Mouse (Mus musculus): ENCODE data around the gene Pik3r6. TPM values are rescaled to one million over a fixed set of nuclear protein-coding genes. Genes with fewer than 3 reads are reported as not detected.

Pik3r6 gene
- total RNA-seq, 2 experiments from 2014 or later, result 2.7 to 2.9 TPM

DNA sequence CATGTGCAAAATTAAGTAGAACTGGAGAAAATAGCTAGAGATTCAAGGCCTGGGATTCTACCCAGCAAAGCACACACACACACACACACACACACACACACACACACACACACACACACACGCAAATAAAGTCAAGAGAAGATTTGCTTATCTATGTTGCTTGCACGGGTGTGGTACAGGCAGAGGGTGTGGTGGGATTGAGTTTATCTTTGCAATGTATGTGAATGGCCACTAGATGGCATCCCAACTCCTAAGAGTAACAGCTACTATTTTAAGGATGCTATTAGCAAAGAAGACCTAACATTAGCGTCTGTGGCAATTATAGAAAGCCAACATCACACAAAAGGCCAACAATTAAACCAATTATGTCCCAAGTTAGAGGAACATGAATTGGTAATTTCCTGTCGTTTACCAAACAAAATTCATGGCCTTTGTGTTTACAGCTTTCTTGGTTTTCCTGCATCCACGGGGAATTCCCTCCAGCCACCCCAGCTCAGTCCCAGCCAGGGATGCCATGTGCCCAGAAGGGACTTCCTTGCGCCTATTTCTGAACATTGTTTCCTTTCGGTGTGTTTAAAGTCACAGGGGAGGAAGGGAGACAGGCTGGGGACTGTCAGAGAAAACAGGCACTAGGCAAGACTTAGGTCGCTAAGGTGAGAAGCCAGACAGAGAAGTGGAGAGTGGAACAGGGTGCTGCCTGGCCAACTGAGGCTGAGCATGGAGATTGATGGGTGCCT, 17.4 kb upstream of the Pik3r6 start:
- intact Hi-C loops (cut with DNase I; ENCODE audit: low total_unique reads), result loop anchor here (5.0 kb wide), 1 partner anchor 317 kb away; no protein-coding TSS in a partner anchor
- no peak for DNase-seq

DNA sequence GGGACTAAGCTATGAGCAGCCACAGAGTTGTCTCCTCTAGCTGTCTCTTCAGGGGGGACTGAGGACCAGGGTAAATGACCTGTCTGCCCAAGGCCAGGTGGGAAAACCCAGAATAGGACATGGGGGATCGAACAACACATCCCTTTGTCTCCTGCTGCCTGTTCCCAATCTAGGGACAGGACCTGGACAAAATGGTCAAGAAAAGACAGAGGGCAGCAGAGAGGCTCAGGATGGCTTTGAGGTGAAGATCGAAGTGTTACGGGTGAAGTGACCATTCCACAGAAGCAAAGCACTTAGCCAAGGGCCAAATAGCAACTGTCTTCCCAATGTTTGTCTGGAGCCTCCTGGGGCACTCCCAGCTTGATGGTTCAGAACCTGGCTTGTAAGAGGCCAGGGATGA, 16.7 kb upstream of the Pik3r6 start:
- DNase-seq, result no peak
- intact Hi-C loops (cut with DNase I; ENCODE audit: low total_unique reads), result loop anchor here (5.0 kb wide), 1 partner anchor 316 kb away; no protein-coding TSS in a partner anchor

DNA sequence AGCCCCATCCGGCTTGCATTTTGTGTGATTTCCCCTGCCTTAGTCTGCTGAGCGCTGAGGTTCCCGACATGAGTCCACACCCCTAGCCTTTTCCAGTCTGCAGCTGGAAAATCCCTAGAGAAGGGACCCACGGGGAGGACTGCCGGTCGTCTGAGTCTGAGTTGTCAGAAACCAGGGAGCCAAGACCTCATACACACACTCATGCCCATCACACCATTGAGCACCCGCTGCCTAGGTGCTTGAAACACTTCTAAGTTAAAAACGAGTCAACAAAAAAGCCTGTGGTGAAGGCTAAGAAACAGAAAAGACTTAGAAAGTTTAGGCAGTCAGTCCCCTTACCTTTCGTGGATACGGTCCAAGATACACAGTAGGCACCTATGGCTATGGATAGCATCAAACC, 15.1 kb upstream of the Pik3r6 start:
- intact Hi-C loops (cut with DNase I; ENCODE audit: low total_unique reads), result loop anchor here (5.0 kb wide), 1 partner anchor 315 kb away; no protein-coding TSS in a partner anchor
- DNase-seq, result no peak

DNA sequence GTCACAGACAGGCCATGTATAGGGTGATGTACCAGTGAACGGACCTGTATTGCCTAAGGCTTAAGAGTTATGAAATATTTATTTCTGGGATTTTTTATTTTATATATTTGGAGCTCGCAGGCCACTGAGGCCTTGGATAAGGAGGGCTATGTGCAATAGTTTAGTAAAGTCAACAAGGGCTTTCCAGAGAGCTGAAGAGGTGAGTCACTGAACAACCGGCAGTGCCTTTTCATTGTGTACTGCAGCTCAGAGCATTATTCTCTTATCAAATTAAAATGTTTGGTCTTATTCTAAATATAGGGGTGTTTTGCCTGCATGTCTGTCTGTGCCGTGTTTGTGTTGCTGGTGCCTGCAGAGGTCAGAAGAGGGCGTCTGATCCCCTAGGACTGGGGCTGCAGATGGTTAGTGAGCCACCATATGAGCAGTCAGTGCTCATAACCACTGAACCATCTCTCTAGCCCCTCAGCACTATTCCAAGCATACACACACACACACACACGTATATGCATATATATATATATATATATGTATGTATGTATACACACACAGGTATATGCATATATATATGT, 14.5 kb upstream of the Pik3r6 start:
- DNase-seq, result no peak
- intact Hi-C loops (cut with DNase I; ENCODE audit: low total_unique reads), result loop anchor here (5.0 kb wide), 1 partner anchor 314 kb away; no protein-coding TSS in a partner anchor

DNA sequence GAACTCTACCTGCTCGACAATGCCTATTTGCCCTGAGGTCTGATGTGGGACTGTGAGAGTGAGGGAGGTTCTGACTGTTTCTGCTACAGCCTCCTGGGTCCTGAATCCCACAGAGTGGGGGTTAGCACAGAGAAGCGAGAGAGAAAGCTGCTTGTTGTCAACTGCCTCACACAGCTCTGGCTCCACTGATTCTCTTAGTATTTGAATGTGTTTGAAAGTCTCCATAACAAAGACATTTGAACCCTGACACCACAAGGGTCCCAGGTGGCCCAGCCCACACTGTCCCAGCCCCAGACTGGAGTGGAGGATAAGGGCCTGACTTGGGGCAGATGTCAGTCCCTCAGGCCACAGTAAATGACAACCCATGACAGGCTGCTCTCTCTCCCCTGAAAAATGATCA, 13.6 kb upstream of the Pik3r6 start:
- intact Hi-C loops (cut with DNase I; ENCODE audit: low total_unique reads), result loop anchor here (5.0 kb wide), 1 partner anchor 313 kb away; no protein-coding TSS in a partner anchor

DNA sequence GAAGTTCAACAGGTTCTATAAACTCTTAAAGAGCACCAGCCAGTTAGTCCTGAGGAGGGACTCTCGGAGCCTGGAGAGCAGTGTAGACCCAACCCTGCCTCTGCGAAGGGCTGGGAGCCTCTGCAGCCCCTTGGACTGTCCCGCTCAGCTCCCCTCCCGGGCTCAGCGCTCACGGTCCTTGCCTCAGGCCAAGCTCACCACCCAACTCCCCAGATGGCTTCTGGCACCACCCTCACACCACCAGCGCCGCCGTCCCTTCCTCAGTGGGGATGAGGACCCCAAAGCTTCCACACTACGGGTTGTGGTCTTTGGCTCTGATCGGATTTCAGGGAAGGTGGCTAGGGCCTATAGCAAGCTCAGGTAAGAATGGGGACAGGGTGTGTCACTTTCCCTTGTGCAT, 10.2 kb upstream of the Pik3r6 start:
- no peak for DNase-seq
- intact Hi-C loops (cut with DNase I; ENCODE audit: low total_unique reads), result no loop called here

More for the DNA sequence above, 13.6 kb upstream of the Pik3r6 start:
- DNase-seq, result no peak

DNA sequence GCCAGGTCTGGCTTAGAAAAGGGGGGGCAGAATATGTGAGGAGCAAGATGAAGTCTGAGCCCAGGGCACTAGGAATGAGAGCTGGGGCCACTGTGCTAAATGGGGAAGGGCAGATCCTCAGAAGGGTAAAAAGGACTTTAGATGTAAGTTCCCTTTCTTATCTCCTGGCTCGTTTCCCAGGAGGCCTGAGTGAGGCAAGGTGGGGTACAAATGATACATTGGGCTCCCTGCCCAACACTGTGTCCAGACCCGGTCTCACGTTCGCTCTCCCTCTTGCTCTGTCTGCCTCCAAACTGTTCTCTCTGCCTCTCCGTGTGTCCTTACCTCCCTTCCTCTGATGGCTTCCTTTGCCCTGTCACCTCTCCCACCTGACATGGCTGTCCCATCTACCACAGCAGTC, 9.1 kb upstream of the Pik3r6 start:
- intact Hi-C loops (cut with DNase I; ENCODE audit: low total_unique reads), result no loop called here
- DNase-seq, result no peak

DNA sequence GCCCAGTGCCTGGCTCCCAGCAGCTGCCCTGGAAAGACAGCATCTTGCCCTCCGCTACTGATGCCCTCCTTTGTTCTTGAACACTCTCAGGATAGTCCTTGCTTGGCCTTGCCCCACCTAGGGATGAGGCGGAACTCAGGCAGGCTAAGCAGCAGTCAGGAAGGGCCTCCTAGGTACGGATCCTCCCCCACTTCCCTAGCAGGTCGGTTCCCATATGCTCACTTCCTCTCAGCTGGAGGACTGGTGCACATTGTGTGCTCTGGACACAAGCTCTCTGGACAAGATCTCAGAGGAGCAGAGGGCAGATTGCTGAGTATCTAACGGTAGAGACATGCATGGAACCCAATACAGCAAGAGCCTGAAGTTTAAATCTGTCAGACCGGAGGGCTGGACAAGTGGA, 5.7 kb upstream of the Pik3r6 start:
- no peak for DNase-seq
- intact Hi-C loops (cut with DNase I; ENCODE audit: low total_unique reads), result no loop called here

DNA sequence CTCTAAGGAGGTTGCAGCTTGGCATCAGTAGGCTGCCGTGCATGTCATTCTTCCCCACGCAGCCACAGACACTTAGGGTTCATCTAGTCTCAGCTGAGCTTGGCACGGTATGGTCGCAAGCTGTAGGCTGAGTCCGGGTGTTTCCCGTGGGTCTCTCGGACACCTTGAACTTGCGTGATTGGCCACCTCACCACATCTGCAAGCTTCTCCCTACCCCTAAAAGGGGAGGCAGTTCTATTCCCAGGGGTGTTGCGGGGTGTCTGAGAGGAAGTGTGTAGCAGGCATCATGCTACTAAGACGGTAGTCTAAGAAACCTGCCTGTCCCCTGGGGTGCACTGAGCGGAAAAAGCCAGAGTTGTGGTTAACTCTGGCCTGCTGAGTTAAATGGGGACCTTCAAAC, 4.3 kb upstream of the Pik3r6 start:
- DNase-seq, result no peak
- intact Hi-C loops (cut with DNase I; ENCODE audit: low total_unique reads), result no loop called here

DNA sequence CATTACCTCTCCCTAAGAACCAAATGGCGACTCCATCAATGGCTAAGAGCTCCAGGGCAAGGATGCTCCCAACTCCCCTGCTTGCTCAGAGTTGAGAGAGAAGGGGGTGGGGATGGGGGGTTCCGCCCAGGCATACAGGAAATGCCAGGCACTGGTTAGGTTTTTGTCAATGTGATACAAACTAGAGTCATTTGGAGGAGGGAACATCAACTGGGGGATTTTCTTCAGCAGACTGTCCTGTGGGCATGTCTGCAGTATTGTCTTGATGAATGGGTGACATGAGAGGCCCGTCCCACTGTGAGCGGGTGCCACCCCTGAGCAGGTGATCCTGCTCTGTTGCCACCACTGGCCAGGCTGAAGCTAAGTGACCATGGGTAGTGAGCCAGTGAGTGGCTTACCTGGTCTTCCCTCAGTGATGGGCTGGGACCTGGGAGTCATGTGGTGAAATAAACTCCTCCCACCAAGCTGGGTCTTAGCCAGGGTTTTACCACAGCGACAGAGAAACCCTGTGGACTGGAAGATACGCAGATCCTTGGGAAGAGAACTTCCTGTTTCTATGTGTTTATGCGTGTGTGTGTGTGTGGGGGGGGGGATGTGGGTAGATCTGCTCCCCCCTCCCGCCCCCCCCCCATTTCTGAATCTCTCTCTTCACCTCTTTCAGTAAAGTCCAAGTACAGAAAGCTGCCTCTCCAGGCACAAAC, 3.7 kb upstream of the Pik3r6 start:
- DNase-seq, result no peak
- intact Hi-C loops (cut with DNase I; ENCODE audit: low total_unique reads), result no loop called here

DNA sequence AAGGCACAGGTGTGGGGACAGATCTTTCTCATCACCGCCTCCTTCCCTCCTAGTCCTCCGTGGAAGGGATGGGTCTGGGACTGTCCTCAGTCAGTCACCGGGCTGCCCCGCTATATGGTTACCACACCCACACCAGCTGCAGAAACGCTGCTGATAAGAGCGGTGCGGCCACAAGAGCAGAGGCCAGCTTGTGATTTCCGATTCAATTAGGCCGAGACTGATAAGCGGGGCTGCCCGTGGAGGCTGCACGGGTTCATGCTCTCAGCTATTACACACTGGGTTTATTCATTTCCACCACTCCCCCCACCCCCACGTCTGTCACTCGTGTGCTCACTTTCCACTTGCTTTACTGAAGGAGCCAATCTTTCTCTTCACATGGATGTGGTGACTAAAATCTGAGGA, 1.9 kb upstream of the Pik3r6 start:
- no peak for DNase-seq
- intact Hi-C loops (cut with DNase I; ENCODE audit: low total_unique reads), result no loop called here

DNA sequence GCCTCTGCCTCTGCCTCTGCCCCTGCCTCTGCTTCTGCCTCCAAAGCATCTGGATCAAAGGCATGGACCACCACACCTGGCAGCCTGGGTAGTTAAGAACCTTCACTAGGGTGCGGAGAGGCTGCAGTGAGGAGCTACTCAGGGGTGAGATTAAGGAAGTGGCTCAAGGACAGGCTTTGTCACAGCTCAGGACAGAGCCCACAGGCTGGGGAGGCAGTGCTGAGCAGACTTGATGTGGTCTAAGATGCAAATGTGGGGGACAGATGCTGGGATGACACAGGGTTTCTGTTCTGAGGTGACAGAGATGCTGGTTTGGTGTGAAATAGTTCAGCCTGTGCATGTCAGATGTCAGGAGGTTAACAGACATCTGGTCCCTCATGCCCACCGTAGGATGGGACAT, 411 bp upstream of the Pik3r6 start:
- intact Hi-C loops (cut with DNase I; ENCODE audit: low total_unique reads), result no loop called here
- no peak for DNase-seq

DNA sequence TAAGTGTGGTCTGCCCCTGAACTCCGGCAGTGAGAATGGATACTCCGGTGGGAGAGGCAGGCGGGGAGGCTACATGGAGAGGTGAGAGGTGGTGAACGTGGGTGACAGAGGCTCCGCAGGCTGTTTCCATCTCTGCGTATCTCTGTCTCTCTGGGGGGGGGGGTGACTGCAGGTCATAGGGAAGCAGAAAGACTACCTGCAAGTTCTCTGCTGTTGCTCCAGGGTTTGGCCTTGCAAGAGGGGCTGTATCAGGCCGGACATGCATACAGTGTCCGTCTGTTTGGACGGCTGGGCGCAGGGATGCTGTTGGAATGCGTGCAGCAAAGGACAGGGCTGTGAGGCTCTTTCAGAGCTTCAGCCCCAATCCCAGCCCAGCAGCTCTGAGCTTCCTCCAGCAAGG, 2.1 kb downstream of the Pik3r6 start:
- DNase-seq, result no peak
- intact Hi-C loops (cut with DNase I; ENCODE audit: low total_unique reads), result no loop called here

DNA sequence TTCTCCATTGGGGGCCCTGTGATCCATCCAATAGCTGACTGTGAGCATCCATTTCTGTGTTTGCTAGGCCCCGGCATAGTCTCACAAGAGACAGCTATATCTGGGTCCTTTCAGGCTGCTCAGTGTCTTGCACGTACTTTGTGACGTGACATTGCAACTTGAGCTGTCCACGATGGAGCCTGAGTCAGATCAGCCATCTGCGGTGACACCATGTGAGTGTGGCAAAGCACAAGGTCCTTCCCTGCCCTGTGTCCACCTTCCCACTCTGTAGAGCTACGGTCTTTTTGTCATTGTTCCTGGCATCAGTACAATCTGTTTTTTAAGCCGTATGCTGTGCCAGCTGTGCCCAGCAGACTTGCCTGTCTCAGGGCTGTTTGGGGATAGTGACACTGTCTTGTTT, 4.4 kb downstream of the Pik3r6 start:
- no peak for DNase-seq
- intact Hi-C loops (cut with DNase I; ENCODE audit: low total_unique reads), result no loop called here

DNA sequence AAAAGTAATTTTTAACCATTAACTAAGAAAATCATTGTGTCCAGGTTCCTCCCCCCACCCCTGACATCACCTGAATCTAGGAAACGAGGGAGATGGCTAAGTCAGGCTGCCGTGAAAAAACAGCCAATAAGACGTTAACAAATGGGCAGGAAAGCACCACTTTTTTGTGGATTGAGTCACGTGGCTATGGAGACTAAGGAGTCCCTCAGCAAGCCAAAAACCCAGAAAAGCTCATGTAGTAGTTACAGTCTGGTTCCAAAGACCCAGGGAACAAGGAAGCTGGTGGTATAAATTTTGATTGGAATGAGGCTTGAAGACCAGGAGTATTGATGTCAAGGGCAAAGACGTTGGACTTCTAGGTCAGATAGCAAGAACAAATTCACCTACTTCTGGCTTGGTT, 5.8 kb downstream of the Pik3r6 start:
- no peak for DNase-seq

DNA sequence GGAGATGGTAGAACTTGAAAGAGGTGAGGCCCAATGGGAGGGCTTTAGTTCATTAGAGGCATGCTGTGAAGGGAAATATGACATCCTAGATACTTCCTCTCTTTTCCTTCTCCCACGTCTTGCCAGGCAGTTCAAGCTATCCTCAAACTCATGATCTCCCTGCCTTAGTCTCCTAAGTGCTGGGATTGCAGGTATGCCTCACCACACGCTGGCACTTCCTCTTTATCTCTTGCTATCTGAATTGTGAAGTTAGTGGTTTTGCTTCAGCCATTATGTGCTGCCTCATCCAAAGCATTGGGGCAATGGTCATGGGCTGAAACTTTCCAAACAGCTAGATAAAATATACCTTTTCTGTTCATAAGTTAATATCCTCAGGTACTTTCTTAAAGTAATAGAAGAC, 6.4 kb downstream of the Pik3r6 start:
- no peak for DNase-seq
- intact Hi-C loops (cut with DNase I; ENCODE audit: low total_unique reads), result no loop called here

More for the DNA sequence above, 5.8 kb downstream of the Pik3r6 start:
- intact Hi-C loops (cut with DNase I; ENCODE audit: low total_unique reads), result no loop called here

DNA sequence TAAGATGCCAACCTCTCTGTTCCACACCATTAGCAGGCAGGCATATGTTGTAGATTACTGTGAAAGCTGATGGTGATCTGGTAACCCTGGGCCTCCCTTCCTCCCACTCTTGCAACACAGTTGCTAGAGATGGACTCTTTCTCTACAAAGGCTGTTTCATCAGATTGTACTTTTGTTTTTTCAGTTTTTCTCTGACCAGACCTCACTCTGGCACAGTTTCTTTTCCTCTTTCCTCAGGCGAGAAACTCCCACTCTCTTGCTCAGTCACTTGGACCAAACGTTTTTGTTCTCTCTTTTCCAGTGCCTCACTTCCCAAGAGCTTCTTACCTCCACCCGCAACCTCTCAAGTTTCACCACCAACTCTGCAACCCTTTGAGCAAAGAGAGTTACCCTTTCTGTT, 11.2 kb downstream of the Pik3r6 start:
- intact Hi-C loops (cut with DNase I; ENCODE audit: low total_unique reads), result no loop called here
- no peak for DNase-seq

DNA sequence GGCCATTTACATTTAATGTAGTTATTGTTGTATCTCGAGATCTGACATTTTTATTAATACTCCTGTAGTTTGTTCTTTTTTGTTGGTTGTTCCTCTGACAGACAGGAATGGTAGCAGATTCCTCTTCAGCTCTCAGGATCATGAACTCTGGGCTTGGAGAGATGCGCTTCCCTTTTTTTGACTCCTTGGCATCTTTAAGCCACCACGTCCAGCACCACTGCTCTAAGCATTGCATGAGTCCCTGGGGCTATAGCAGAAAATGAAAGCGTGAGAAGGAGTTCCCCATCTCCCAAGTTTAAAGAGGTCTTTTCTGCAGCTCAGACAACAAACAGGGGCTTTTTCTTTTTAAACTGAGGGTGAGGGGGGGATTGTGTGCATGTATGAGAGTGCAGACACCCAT, 16.5 kb downstream of the Pik3r6 start:
- DNase-seq, result no peak
- intact Hi-C loops (cut with DNase I; ENCODE audit: low total_unique reads), result no loop called here

DNA sequence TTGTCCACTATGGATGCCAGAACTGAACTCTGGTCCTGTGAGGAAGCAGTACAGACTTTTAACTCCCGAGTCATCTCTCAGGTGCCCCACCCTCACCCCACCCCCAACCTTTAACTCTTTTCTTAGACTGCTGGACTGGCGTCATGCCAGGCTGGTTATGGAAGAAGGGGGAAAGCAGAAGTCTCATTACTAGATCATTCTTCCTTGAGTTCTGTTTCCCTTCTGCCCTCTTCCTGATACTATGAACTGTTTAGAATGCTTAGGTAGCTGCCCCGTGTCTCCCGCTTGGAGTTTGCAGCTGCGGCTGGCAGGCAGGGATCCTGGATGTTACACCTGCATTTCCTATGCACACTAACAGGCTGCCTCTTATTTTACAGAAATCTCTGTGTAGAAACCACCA, 17.0 kb downstream of the Pik3r6 start:
- no peak for DNase-seq
- intact Hi-C loops (cut with DNase I; ENCODE audit: low total_unique reads), result no loop called here

DNA sequence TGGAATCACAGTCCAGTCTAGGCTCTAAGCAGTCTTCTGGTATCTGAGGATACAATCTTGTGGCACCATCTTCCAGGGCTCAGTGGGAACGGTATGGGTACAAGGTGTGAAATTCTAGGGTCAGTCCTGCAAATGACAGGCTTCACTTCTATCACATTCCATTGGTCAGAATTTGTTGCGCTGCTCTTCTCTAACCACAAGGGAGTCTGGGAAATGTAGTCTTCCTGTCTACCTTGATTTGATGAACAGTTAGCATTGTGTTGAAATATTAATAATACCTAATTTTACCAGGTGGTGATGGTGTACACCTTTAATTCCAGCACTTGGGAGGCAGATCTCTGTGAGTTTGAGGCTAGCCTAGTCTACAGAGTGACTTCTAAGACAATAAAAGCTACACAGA, 17.6 kb downstream of the Pik3r6 start:
- intact Hi-C loops (cut with DNase I; ENCODE audit: low total_unique reads), result no loop called here
- no peak for DNase-seq

DNA sequence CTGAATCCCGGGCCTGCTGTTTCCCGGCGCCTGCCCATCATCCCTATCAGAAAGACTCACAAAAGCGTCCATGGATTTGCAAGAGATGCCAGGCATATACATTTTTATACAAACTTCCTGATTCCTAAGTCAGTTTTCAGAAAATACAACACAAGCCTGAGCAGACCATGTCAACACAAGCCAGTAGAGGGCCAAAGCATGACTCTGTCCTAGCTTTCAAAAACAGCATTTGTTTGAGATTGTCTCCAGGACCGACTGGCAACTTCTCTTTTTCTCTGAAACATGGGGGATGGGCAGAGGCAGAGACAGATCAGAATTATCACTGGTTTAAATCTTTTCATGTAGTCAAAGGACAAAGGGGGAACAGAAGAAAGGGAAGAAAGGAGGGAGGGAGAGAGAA, 18.5 kb downstream of the Pik3r6 start:
- no peak for DNase-seq
- intact Hi-C loops (cut with DNase I; ENCODE audit: low total_unique reads), result no loop called here
